Comparison of ENCODE assay signal across 9 mouse cellular contexts in genomic region chr12:103544213-103544612, GRCm38 (mm10). TPM values are rescaled to one million over a fixed set of nuclear protein-coding genes. Genes with fewer than 3 reads are reported as not detected.
DNase-seq lines count a peak whose midpoint lies in the region; ATAC-seq and TF ChIP-seq lines count a peak whose summit lies in the region.
"Had no signal": no experiment of that assay in that cellular context is flagged by ENCODE, and none has a peak within 500 bp of the region (broad histone marks: within the 10 kb centered on the region; RNA-seq: fewer than 3 reads in every experiment).

No protein-coding gene starts in this region.

- TF ChIP-seq CTCF in layer of hippocampus, adult 2 months (conservative IDR thresholded peaks at IDR 0.05): peak; percentile 86

- H3K4me3 ChIP-seq in layer of hippocampus, adult 2 months: no peak overlapping the region
- H3K4me3 ChIP-seq: heart, embryonic 13.5 days had no signal

- no peak for DNase-seq in cerebellum, adult 9-11 months
- no peak for DNase-seq in layer of hippocampus, adult 2 months (ENCODE audit: low spot score in 2 of 2)
- no peak for DNase-seq in layer of hippocampus, postnatal 36 days
- peak; percentile 73 for DNase-seq in R1 (ENCODE audit: low read depth, low spot score)
- DNase-seq in T-cell, adult 2 months (ENCODE audit: low spot score): no peak
- no peak for DNase-seq in urinary bladder, postnatal 4 days (ENCODE audit: low spot score in 2 of 2)

- no peak overlapping the region for H3K27ac ChIP-seq in layer of hippocampus, adult 2 months
- H3K27ac ChIP-seq: heart, embryonic 13.5 days had no signal

- peak; percentile 68 for ATAC-seq in cerebellum, adult (ENCODE audit: insufficient number of reproducible peaks, low FRiP score, low TSS enrichment)
- peak; percentile 88 for ATAC-seq in inflammation-experienced regulatory T-cells, adult 6 months

RNA-seq across cellular contexts. Expression of gene Ppp4r4, which starts 12.1 kb away (rescaled TPM):
- 10 to 100 TPM; 47.8 to 50.5 TPM for total RNA-seq in layer of hippocampus, adult 2 months (2021)
- 10 to 100 TPM; 49.2 to 49.3 TPM for total RNA-seq in layer of hippocampus, postnatal 36 days (2021)
- polyA plus RNA-seq in inflammation-experienced regulatory T-cells, adult 6 months (2017; shearing (Covaris generic)): under 1 TPM in 1 of 3 experiments, not detected in 2; 0.28 TPM
